Comparison of ENCODE assay signal across 15 mouse cellular contexts in the genomic region with DNA sequence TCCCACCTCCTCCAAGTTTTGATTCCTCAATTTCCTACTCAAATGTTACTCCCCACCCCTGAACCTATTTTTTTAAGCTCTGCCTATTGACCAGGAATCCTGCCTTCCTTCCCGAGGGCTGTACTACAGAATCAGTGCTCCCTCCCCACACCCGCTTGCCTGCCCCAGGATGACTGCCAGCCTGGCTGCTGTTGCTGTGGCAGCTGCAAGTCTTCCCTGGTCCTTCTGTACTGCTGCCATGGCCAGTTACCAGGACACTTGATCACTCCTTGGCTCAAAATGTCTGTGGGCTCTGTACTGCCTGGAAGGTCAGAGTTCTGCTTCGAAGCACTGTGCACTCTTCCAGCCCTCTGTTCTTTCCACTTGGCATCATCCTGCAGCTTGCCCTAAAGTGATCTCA. TPM values are rescaled to one million over a fixed set of nuclear protein-coding genes. Genes with fewer than 3 reads are reported as not detected.
DNase-seq lines count a peak whose midpoint lies in the region; ATAC-seq lines count a peak whose summit lies in the region.
"Had no signal": no experiment of that assay in that cellular context is flagged by ENCODE, and none has a peak within 500 bp of the region (broad histone marks: within the 10 kb centered on the region; RNA-seq: fewer than 3 reads in every experiment).

No protein-coding gene starts in this region.

- no peak for ATAC-seq in liver, embryonic 12.5 days
- ATAC-seq: activated CD4-positive, CD25-positive, alpha-beta regulatory T cell, adult 4 months had no signal

- intact Hi-C loops in gastrocnemius, postnatal 36 days (cut with DNase I), result no loop called here

- peaks cover 93% of the 10 kb centered on the region for H3K36me3 ChIP-seq in heart, embryonic 10.5 days
- peaks cover 100% of the 10 kb centered on the region for H3K36me3 ChIP-seq in liver, embryonic 12.5 days

- no peak overlapping the region for H3K4me2 ChIP-seq in liver, embryonic 12.5 days
- H3K4me2 ChIP-seq: embryonic facial prominence, embryonic 13.5 days; neural tube, embryonic 13.5 days had no signal

- no peaks in the 10 kb centered on the region for H3K27me3 ChIP-seq in heart, embryonic 10.5 days (ENCODE audit: insufficient read depth, poor library complexity, severe bottlenecking)
- H3K27me3 ChIP-seq in liver, embryonic 12.5 days (replicated peaks), result no peaks in the 10 kb centered on the region
- H3K27me3 ChIP-seq: embryonic facial prominence, embryonic 13.5 days; megakaryocyte, embryonic 14.5 days; neural tube, embryonic 13.5 days had no signal

- DNase-seq in heart, adult 8-10 months (ENCODE audit: low spot score), result peak; percentile 39
- no peak for DNase-seq in heart, embryonic 10.5 days (ENCODE audit: low spot score)
- peak; percentile 71 to 75 for DNase-seq in right cerebral cortex, postnatal 10 days (ENCODE audit: low spot score in 2 of 2)
- DNase-seq in right cerebral cortex, postnatal 25 days, result no peak
- DNase-seq in gastrocnemius, postnatal 36 days, result peak; percentile 59 to 84
- peak; percentile 94 for DNase-seq in skeletal muscle tissue, adult 2 months (ENCODE audit: low read depth, low spot score)
- DNase-seq in urinary bladder, postnatal 25 days (ENCODE audit: low spot score), result no peak
- DNase-seq: thymus, adult 2 months had no signal

- WGBS in heart, embryonic 10.5 days, result 79% methylated on average over 3 of the region's 3 CpGs
- WGBS in liver, embryonic 12.5 days (ENCODE audit: insufficient replicate concordance), result 90% methylated on average over 3 of the region's 3 CpGs

- H3K9ac ChIP-seq in liver, embryonic 12.5 days, result no peak overlapping the region
- H3K9ac ChIP-seq: embryonic facial prominence, embryonic 13.5 days; neural tube, embryonic 13.5 days had no signal

- H3K4me1 ChIP-seq in heart, embryonic 10.5 days, result peaks cover 12% of the 10 kb centered on the region; the same call in 1 of the 2 replicates
- peaks cover 28% of the 10 kb centered on the region for H3K4me1 ChIP-seq in liver, embryonic 12.5 days
- H3K4me1 ChIP-seq: embryonic facial prominence, embryonic 13.5 days; neural tube, embryonic 13.5 days had no signal

- no peak overlapping the region for H3K4me3 ChIP-seq in heart, embryonic 10.5 days
- H3K4me3 ChIP-seq in liver, embryonic 12.5 days, result no peak overlapping the region
- H3K4me3 ChIP-seq: embryonic facial prominence, embryonic 13.5 days; megakaryocyte, embryonic 14.5 days; neural tube, embryonic 13.5 days had no signal

- H3K9me3 ChIP-seq in heart, embryonic 10.5 days, result no peaks in the 10 kb centered on the region
- H3K9me3 ChIP-seq in liver, embryonic 12.5 days (replicated peaks), result no peaks in the 10 kb centered on the region
- H3K9me3 ChIP-seq: embryonic facial prominence, embryonic 13.5 days; megakaryocyte, embryonic 14.5 days; neural tube, embryonic 13.5 days had no signal

- H3K27ac ChIP-seq in heart, embryonic 10.5 days, result no peak overlapping the region
- H3K27ac ChIP-seq in liver, embryonic 12.5 days, result no peak overlapping the region
- H3K27ac ChIP-seq: embryonic facial prominence, embryonic 13.5 days; neural tube, embryonic 13.5 days had no signal

RNA-seq across cellular contexts. Expression of a gene that starts 4.6 kb away (rescaled TPM):
- total RNA-seq in heart, adult 8-10 months (2022), result not detected
- polyA plus RNA-seq in heart, embryonic 10.5 days (2016; fragmentation: Nextera tagmentation; extraction: Ambion mirVana), result 0.16 and 0.26 TPM in 2 replicates
- not detected for total RNA-seq in gastrocnemius, postnatal 36 days (2021)
- polyA plus RNA-seq in liver, embryonic 12.5 days (2016; fragmentation: Nextera tagmentation; extraction: Ambion mirVana), result 0.41 and 0.54 TPM in 2 replicates
- total RNA-seq: liver, adult 2 months had no signal
- polyA plus RNA-seq: liver, adult 2 months; thymus, adult 2 months had no signal

RNA-seq across cellular contexts. Expression of a gene that starts 7.5 kb away (rescaled TPM):
- 10 to 100 TPM; 29.4 to 31.0 (median 30.9) TPM for total RNA-seq in heart, adult 8-10 months (2022)
- polyA plus RNA-seq in heart, embryonic 10.5 days (2016; fragmentation: Nextera tagmentation; extraction: Ambion mirVana), result 117 and 127 TPM in 2 replicates
- total RNA-seq in gastrocnemius, postnatal 36 days (2021), result 100 to 1,000 TPM; 125 to 170 TPM
- 82.8 and 83.1 TPM in 2 replicates for polyA plus RNA-seq in liver, embryonic 12.5 days (2016; fragmentation: Nextera tagmentation; extraction: Ambion mirVana)

RNA-seq across cellular contexts. Expression of a gene that starts 7.7 kb away (rescaled TPM):
- 1 to 10 TPM; 2.7 to 5.1 (median 3.6) TPM for total RNA-seq in heart, adult 8-10 months (2022)
- 28.3 and 33.9 TPM in 2 replicates for polyA plus RNA-seq in heart, embryonic 10.5 days (2016; fragmentation: Nextera tagmentation; extraction: Ambion mirVana)
- total RNA-seq in gastrocnemius, postnatal 36 days (2021), result 1 to 10 TPM; 4.4 to 4.5 TPM
- polyA plus RNA-seq in liver, embryonic 12.5 days (2016; fragmentation: Nextera tagmentation; extraction: Ambion mirVana), result 23.8 and 24.8 TPM in 2 replicates

RNA-seq across cellular contexts. Expression of a gene that starts 25.9 kb away (rescaled TPM):
- total RNA-seq in heart, adult 8-10 months (2022), result under 1 TPM in 1 of 4 experiments, not detected in 3; 0.47 TPM
- 0.67 and 1.3 TPM in 2 replicates for polyA plus RNA-seq in heart, embryonic 10.5 days (2016; fragmentation: Nextera tagmentation; extraction: Ambion mirVana)
- under 1 TPM in 1 of 2 experiments, not detected in 1; 0.89 TPM for total RNA-seq in gastrocnemius, postnatal 36 days (2021)
- 0.18 TPM in 1 of 2 replicates, not detected in the other for polyA plus RNA-seq in liver, embryonic 12.5 days (2016; fragmentation: Nextera tagmentation; extraction: Ambion mirVana)
- total RNA-seq: liver, adult 2 months had no signal
- polyA plus RNA-seq: large intestine, adult 2 months; liver, adult 2 months had no signal

RNA-seq across cellular contexts. Expression of a gene that starts 30.7 kb away (rescaled TPM):
- total RNA-seq in heart, adult 8-10 months (2022), result under 1 TPM; 0.13 to 0.37 (median 0.25) TPM
- polyA plus RNA-seq in heart, embryonic 10.5 days (2016; fragmentation: Nextera tagmentation; extraction: Ambion mirVana), result 0.46 and 1.1 TPM in 2 replicates
- total RNA-seq in gastrocnemius, postnatal 36 days (2021), result under 1 TPM; 0.59 to 0.89 TPM
- 0.28 and 0.37 TPM in 2 replicates for polyA plus RNA-seq in liver, embryonic 12.5 days (2016; fragmentation: Nextera tagmentation; extraction: Ambion mirVana)
- total RNA-seq: liver, adult 2 months had no signal
- polyA plus RNA-seq: activated CD4-positive, CD25-positive, alpha-beta regulatory T cell, adult 4 months; liver, adult 2 months had no signal

Comparison
In these comparisons a context has a peak if more than half of its experiments do, and no peak if none do; other contexts are left out.
1. DNase-seq: peak in heart, adult 8-10 months (single experiment), right cerebral cortex, postnatal 10 days (2 of 2), gastrocnemius, postnatal 36 days (2 of 2) and skeletal muscle tissue, adult 2 months (single experiment); none in heart, embryonic 10.5 days (single experiment), right cerebral cortex, postnatal 25 days (single experiment) and urinary bladder, postnatal 25 days (single experiment).